22 mouse cellular contexts compared by ENCODE assay signal in genomic region chr4:154611167-154611566, GRCm38 (mm10). TPM values are rescaled to one million over a fixed set of nuclear protein-coding genes. Genes with fewer than 3 reads are reported as not detected.
DNase-seq lines count a peak whose midpoint lies in the region; ATAC-seq lines count a peak whose summit lies in the region.
"Had no signal": no experiment of that assay in that cellular context is flagged by ENCODE, and none has a peak within 500 bp of the region (broad histone marks: within the 10 kb centered on the region; RNA-seq: fewer than 3 reads in every experiment).

No protein-coding gene starts in this region.

- H3K36me3 ChIP-seq in heart, embryonic 16.5 days (ENCODE audit: control insufficient read depth, insufficient read depth) = 0 out of 2 replicates have a peak, but pooled peaks cover 4% of the 10 kb centered on the region
- H3K36me3 ChIP-seq: midbrain, embryonic 13.5 days had no signal

- H3K27ac ChIP-seq in heart, embryonic 16.5 days (ENCODE audit: low read length) = peak overlapping the region; percentile 95
- H3K27ac ChIP-seq: kidney, postnatal 0 days; midbrain, embryonic 13.5 days had no signal

- H3K4me2 ChIP-seq in heart, embryonic 16.5 days (ENCODE audit: low read depth, low read length) = peak overlapping the region; percentile 49
- H3K4me2 ChIP-seq: midbrain, embryonic 13.5 days had no signal

- no peak overlapping the region for H3K4me3 ChIP-seq in heart, embryonic 16.5 days (ENCODE audit: low read length)
- H3K4me3 ChIP-seq: midbrain, embryonic 13.5 days had no signal

- peak; percentile 56 to 64 for DNase-seq in heart, adult 18-20 months
- no peak for DNase-seq in heart, adult 8-10 months (ENCODE audit: low spot score)
- DNase-seq in retina, embryonic 14.5 days (ENCODE audit: low spot score) = peak; percentile 25
- no peak for DNase-seq in retina, postnatal 1 day
- no peak for DNase-seq in adrenal gland, adult 18-20 months (ENCODE audit: low spot score in 2 of 2)
- no peak for DNase-seq in thymus, adult 18-20 months
- DNase-seq in thymus, postnatal 14 days = no peak
- DNase-seq: B cell, adult 2 months; cerebellum, adult 11 months; cerebellum, postnatal 25 days; lung, adult 18-20 months; lung, postnatal 36 days had no signal

- no peaks in the 10 kb centered on the region for H3K27me3 ChIP-seq in heart, embryonic 16.5 days (ENCODE audit: control insufficient read depth, insufficient read depth, low read length)

- peaks cover 19% of the 10 kb centered on the region for H3K4me1 ChIP-seq in heart, embryonic 16.5 days (ENCODE audit: control insufficient read depth, insufficient read depth, low read length)
- H3K4me1 ChIP-seq: midbrain, embryonic 13.5 days had no signal

- no peaks in the 10 kb centered on the region for H3K9me3 ChIP-seq in heart, embryonic 16.5 days (replicated peaks; ENCODE audit: control insufficient read depth, low read length)
- H3K9me3 ChIP-seq: midbrain, embryonic 13.5 days had no signal

- H3K9ac ChIP-seq in heart, embryonic 16.5 days (ENCODE audit: low read length) = peak overlapping the region; percentile 70
- H3K9ac ChIP-seq: midbrain, embryonic 13.5 days had no signal

- WGBS in heart, embryonic 16.5 days = 36% methylated on average over 10 of the region's 10 CpGs

- ATAC-seq in heart, embryonic 16.5 days (replicated peaks; ENCODE audit: extremely low read depth, insufficient read depth, low FRiP score) = peak; percentile 85
- ATAC-seq: midbrain, embryonic 13.5 days; Patski had no signal

RNA-seq across cellular contexts. Expression of gene Prdm16, which starts 25.5 kb away (rescaled TPM):
- 10 to 100 TPM; 10.2 to 10.4 TPM for total RNA-seq in heart, adult 18-20 months (2021)
- total RNA-seq in heart, adult 8-10 months (2022) = 10 to 100 TPM; 12.6 to 15.7 (median 14.3) TPM
- polyA plus RNA-seq in heart, embryonic 16.5 days (2015; fragmentation: Nextera tagmentation; extraction: Ambion mirVana) = 18.2 and 21.9 TPM in 2 replicates
- 1 to 10 TPM; 4.3 to 7.6 TPM for total RNA-seq in adrenal gland, adult 18-20 months (2021)
- polyA plus RNA-seq: Patski had no signal

RNA-seq across cellular contexts. Expression of gene Actrt2, which starts 56.5 kb away (rescaled TPM):
- total RNA-seq in heart, adult 18-20 months (2021) = not detected
- not detected for total RNA-seq in heart, adult 8-10 months (2022)
- not detected in 2 replicates for polyA plus RNA-seq in heart, embryonic 16.5 days (2015; fragmentation: Nextera tagmentation; extraction: Ambion mirVana)
- not detected for total RNA-seq in adrenal gland, adult 18-20 months (2021)
- total RNA-seq: heart, postnatal 36 days; layer of hippocampus, postnatal 25 days had no signal
- polyA plus RNA-seq: embryonic facial prominence, embryonic 11.5 days; kidney, postnatal 0 days; limb, embryonic 11.5 days; midbrain, embryonic 13.5 days; Patski; spleen, adult 2 months; urinary bladder, adult 2 months had no signal

Comparison
In these comparisons a context has a peak if more than half of its experiments do, and no peak if none do; other contexts are left out.
1. DNase-seq: peak in heart, adult 18-20 months (2 of 2) and retina, embryonic 14.5 days (single experiment); none in heart, adult 8-10 months (single experiment), retina, postnatal 1 day (single experiment), adrenal gland, adult 18-20 months (0 of 2), thymus, adult 18-20 months (0 of 2) and thymus, postnatal 14 days (single experiment).